Mouse (Mus musculus) E14TG2a.4 (cell line): ENCODE data around the gene Sympk.

ENCODE experiments used
- H3K27me3 ChIP-seq: 2 replicates; pipeline ENCODE4 v1.6.1; 2014; ENCODE audit warnings: low read length, control low read depth; ENCODE audit not compliant: insufficient read depth
- H3K36me3 ChIP-seq: 2 replicates; pipeline ENCODE4 v1.6.1; 2014; ENCODE audit warnings: low read length, control low read depth; ENCODE audit not compliant: insufficient read depth
- H3K4me1 ChIP-seq: replicated peaks from 2 replicates; pipeline ENCODE4 v1.6.1; 2014; ENCODE audit warnings: low read depth, low read length, control low read depth
- H3K4me3 ChIP-seq: replicated peaks from 2 replicates; pipeline ENCODE4 v1.5.1; 2014; ENCODE audit warnings: mild to moderate bottlenecking, low read length
- H3K9me3 ChIP-seq: 2 replicates; pipeline ENCODE4 v1.6.1; 2014; ENCODE audit warnings: low read length, control low read depth
- CTCF ChIP-seq: conservative IDR thresholded peaks from 2 replicates; pipeline ENCODE4 v1.5.1; 2014; ENCODE audit warnings: low read length
- NANOG ChIP-seq: IDR thresholded peaks from 2 replicates; pipeline ENCODE4 v1.6.1; 2014; ENCODE audit warnings: borderline replicate concordance, low read length, mixed read lengths
- POU5F1 ChIP-seq: IDR thresholded peaks from 2 replicates; pipeline ENCODE4 v1.6.1; 2014; ENCODE audit warnings: low read length, borderline replicate concordance

Gene Sympk

DNA sequence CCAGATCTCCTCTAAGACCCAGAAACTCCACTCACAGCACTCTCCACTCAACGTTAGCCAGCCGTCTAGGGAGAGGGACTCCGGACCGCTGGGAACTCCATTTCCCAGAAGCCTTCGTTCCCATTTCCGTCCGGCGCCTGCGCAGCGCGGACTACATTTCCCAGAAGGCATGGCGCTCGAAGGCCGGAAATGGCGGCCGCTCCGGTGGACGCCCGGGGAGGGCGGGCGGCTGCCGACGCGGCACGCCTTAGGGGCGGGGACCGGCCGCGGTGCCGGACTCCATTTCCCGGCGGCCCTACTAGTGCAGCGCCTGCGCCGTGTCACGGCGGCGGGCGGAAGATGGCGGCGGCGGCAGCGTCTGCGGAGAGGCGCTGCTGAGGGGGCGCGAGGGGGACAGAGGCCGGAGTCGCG lies at the start of gene Sympk:
TSS of gene Sympk (plus strand) at position 282 of the 411 bp plus-strand sequence.
- peak within 1 kb of the TSS; percentile 98 for H3K4me3 ChIP-seq
- peaks cover 64% of the 10 kb centered on the region for H3K4me1 ChIP-seq
- peaks cover 32% of the 10 kb centered on the region for H3K27me3 ChIP-seq
- peaks cover 14% of the 10 kb centered on the region for H3K36me3 ChIP-seq
- TF ChIP-seq NANOG, result no peak
- TF ChIP-seq CTCF, result no peak
- TF ChIP-seq POU5F1, result no peak
- H3K9me3 ChIP-seq, result no peaks in the 10 kb centered on the region

DNA sequence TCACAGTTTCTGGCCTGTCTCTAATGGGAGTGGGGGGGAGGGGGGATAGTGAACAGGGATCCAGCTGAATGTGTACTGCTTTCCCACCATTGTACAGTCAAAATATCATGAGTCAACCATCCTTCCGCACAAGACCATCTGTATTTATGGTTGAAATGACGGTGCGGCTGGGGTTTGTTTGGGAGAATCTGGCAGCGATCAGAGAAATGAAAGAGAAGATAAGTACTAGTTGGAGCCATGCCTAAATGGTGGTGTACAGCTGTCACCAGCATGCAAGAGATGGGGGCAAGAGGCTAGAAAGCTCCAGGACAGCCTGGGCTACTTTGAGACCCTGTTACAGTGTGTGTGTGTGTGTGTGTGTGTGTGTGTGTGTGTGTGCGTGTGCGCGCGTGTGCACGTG lies 45.8 kb upstream of the Sympk start:
- Histone ChIP-seq H3K27me3 (peaks cover 22% of the 10 kb centered on the region), H3K9me3 (no peaks in the 10 kb centered on the region), H3K4me3 (no peak overlapping the region), H3K4me1 (peaks cover 3% of the 10 kb centered on the region), H3K36me3 (no peaks in the 10 kb centered on the region)
- TF ChIP-seq POU5F1, result no peak
- no peak for TF ChIP-seq CTCF
- no peak for TF ChIP-seq NANOG

DNA sequence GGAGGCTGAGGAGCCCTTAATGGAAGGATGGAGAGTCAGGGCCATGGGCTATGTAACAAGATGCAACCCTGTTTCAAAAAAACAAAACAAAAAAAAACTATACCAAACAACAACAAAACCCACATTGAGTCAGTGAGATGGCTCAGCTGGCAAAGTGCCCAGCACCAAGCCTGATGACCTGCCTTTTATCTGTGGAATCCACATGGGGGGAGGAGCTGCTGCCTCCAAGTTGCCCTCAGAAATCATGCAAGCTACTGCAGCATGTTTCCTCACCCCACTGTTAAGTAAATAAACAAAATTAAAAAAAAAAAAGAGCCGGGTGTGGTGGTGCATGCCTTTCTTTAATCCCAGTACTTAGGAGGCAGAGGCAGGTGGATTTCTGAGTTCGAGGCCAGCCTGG lies 37.7 kb upstream of the Sympk start:
- Histone ChIP-seq H3K9me3 (no peaks in the 10 kb centered on the region), H3K4me3 (no peak overlapping the region), H3K27me3 (peaks cover 33% of the 10 kb centered on the region), H3K4me1 (peaks cover 12% of the 10 kb centered on the region), H3K36me3 (no peaks in the 10 kb centered on the region)
- no peak for TF ChIP-seq CTCF
- TF ChIP-seq POU5F1, result no peak
- no peak for TF ChIP-seq NANOG

DNA sequence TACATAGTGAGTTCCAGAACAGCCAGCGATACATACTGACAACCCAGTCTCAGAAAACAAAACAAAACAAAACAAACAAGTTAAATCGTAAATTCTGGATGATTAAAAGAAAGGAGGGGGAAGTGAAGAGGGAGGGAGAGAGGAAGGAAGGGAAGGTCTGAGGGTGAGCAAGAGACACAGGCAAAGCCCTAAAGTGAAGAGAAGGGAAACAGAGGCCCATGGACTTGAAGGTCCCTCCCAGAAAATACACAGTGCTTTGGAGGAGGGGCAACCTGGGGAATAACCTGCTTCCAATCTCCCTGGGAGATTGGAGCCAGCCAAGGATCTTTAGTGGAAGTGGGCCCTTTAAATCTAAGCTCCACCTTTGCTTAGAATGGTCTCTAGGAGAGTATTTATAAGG lies 37.1 kb upstream of the Sympk start, which contains the start of gene Nanos2:
TSS of gene Nanos2 (plus strand) at position 301 of the 400 bp plus-strand sequence.
- H3K27me3 ChIP-seq, result peaks cover 39% of the 10 kb centered on the region
- H3K4me1 ChIP-seq, result peaks cover 15% of the 10 kb centered on the region
- H3K36me3 ChIP-seq, result no peaks in the 10 kb centered on the region
- H3K9me3 ChIP-seq, result no peaks in the 10 kb centered on the region
- TF ChIP-seq CTCF (no peak), POU5F1 (no peak), NANOG (no peak)
- no peak within 1 kb of the TSS for H3K4me3 ChIP-seq

DNA sequence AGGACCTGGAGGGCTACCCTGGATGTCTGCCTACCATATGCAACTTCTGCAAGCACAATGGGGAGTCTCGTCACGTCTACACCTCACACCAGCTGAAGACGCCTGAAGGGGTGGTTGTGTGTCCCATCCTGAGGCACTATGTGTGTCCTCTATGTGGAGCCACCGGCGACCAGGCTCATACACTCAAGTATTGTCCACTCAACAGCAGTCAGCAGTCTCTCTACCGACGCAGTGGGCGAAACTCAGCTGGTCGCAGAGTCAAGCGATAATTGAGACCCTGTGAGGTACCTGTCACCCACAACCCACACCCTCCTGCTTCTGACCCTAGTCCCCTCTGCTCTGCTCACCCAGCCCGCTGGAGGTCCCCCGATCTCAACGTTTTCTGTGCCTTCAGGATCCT lies 36.4 kb upstream of the Sympk start:
- no peaks in the 10 kb centered on the region for H3K36me3 ChIP-seq
- TF ChIP-seq CTCF (no peak), NANOG (no peak), POU5F1 (no peak)
- peaks cover 45% of the 10 kb centered on the region for H3K27me3 ChIP-seq
- H3K4me1 ChIP-seq, result peaks cover 17% of the 10 kb centered on the region
- H3K9me3 ChIP-seq, result no peaks in the 10 kb centered on the region
- no peak overlapping the region for H3K4me3 ChIP-seq

DNA sequence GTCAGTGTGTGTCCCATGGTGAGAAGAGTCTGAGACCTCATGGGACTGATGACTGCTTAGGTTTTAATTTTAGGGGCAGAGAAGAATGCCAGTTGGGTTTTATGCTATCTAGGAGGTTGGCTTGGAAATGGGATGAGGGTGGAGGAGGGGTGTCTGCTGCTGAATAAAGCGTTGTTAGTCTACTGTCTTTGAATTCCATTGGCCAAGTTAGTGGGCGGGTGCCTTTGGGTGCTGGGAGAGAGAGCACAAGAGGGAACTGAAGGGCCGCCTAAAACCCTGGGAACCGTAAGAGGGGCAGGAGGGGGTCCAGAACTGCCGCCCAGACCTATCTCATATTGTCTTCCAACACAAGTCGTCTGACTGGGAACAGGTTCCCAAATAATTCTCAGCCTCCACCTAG lies 35.4 kb upstream of the Sympk start:
- Histone ChIP-seq H3K36me3 (peaks cover 4% of the 10 kb centered on the region; the same call in 1 of the 2 replicates), H3K4me1 (peaks cover 22% of the 10 kb centered on the region), H3K9me3 (no peaks in the 10 kb centered on the region), H3K27me3 (peaks cover 56% of the 10 kb centered on the region), H3K4me3 (no peak overlapping the region)
- TF ChIP-seq POU5F1 (no peak), CTCF (no peak), NANOG (no peak)

DNA sequence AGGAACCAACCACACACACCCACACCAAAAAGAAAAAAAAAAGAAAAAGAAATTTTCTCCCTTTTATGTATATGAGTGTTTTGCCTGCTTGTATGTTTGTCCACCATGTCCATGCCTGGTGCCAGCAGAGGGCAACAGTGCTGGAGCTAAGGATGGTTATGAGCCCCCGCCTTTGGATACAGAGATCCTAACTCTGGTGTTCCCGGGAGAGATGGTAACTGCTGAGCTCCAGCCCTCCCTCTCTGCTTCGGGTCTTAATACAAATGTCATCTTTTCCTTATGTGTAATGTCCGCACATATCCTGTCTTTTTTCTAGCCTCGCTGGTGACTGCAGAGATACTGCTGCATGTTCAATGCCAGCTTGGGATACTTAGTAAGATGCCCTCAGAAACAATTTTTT lies 34.2 kb upstream of the Sympk start:
- TF ChIP-seq POU5F1 (no peak), CTCF (no peak), NANOG (no peak)
- peaks cover 22% of the 10 kb centered on the region for H3K4me1 ChIP-seq
- H3K9me3 ChIP-seq, result no peaks in the 10 kb centered on the region
- H3K36me3 ChIP-seq, result peaks cover 6% of the 10 kb centered on the region; the same call in 1 of the 2 replicates
- H3K4me3 ChIP-seq, result peak overlapping the region; percentile 80
- H3K27me3 ChIP-seq, result peaks cover 60% of the 10 kb centered on the region

DNA sequence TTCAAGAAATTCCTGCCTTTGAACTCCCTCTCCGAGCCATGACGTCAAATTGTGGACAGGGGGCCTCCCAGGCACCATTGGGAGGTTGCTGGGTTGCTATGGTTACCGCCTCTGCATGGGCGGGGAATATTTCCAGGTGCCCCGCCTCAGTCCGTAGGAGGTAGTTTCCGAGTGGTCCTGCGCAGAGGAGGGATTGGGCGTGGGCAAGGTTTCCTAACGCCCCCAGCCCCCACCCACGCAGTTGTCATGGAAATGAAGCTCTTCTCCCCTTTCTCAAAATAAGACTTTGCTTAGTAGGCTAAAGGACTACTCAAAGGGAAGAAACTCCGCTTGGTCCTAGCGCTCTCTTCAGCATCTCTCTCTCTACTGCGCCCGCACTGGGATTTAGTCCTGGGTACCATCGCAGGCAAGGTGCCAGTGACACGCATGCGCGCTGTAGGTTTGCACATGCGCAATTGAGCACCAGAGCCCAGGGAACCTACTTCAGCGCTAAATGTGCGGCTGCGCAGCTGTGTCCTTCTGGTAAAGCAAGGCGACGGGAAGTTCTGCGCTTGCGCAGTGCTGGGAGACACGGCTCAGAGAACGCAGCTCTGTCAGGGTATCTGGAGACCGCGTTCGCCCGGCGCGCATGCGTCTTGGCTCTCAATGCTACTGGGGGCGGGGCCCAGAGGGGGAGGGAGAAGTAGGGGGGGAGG lies 33.4 kb upstream of the Sympk start, which contains the start of gene Mypop:
TSS of gene Mypop (plus strand) at position 645 of the 695 bp plus-strand sequence.
- Histone ChIP-seq H3K27me3 (peaks cover 60% of the 10 kb centered on the region), H3K9me3 (no peaks in the 10 kb centered on the region), H3K4me1 (peaks cover 22% of the 10 kb centered on the region), H3K36me3 (peaks cover 12% of the 10 kb centered on the region), H3K4me3 (peak within 1 kb of the TSS; percentile 80)
- TF ChIP-seq POU5F1, result no peak
- TF ChIP-seq NANOG, result no peak
- no peak for TF ChIP-seq CTCF

DNA sequence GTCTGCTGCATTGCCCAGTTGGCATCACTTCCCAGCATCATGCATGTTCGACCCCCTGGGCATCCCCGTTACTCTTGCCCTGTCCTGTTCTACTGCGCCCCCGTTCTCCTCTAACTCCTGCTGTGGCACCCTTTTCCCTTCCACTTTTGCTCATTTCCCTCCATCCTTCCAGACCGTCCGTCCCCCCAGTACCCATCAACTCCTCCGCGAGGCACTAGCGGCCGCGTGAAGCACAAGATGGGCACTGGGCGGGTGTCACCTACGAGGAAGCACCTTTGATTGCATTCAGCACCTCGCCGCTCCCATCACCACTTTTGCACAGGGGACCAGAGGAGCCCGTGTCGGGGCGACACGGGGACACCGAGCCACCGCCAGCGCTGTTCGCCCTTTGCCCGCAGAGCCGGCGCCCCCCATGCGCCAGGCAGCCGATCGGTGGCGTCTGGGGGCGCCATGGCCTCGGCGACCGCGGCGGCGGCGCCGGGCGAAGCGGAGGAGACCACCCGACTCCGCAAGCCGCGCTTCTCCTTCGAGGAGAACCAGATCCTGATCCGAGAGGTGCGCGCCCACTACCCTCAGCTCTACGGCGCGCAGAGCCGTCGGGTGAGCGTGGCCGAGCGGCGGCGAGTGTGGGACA lies 32.4 kb upstream of the Sympk start:
- Histone ChIP-seq H3K9me3 (no peaks in the 10 kb centered on the region), H3K4me3 (peak overlapping the region; percentile 80), H3K27me3 (peaks cover 57% of the 10 kb centered on the region), H3K36me3 (peaks cover 22% of the 10 kb centered on the region), H3K4me1 (peaks cover 22% of the 10 kb centered on the region)
- TF ChIP-seq CTCF (no peak), POU5F1 (no peak), NANOG (no peak)
